Mouse (Mus musculus) ES-Bruce4 (cell line): Measurements from ENCODE around the gene Ddit4l.

Source experiments
- CTCF ChIP-seq: IDR thresholded peaks from one replicate; pipeline ENCODE4 v1.8.1; 2011; ENCODE audit warnings: low read depth, low read length
- EP300 ChIP-seq: IDR thresholded peaks from 2 replicates; pipeline ENCODE4 v1.6.1; 2011; ENCODE audit warnings: low read depth, low read length; ENCODE audit not compliant: insufficient read depth

DNA sequence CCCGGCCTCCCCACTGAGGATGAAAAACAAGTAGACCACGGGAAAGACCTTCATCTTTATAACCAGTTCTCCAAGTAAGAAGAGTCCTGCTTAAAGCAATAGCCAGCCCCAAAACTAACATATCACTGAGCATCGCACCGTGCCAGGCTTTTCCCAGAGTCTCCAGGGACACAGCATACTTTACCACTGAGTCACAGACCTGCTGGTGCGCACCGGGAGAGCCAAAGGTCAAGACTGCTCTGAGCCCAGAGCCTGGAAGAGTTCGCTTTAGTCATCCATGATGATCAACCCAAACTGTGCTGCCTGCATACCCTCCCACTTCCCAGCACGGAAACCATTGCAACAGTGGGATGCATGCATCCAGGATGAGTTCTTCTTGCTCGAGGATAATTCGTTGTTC lies 12.3 kb downstream of the Ddit4l start:
- TF ChIP-seq CTCF, result no peak
- TF ChIP-seq EP300, result no peak
